Mouse (Mus musculus) liver, embryonic 15.5 days (tissue): ENCODE measurements around the gene Blvrb. TPM values are rescaled to one million over a fixed set of nuclear protein-coding genes. Genes with fewer than 3 reads are reported as not detected.

Source experiments
- ATAC-seq: fragments of 200-750 bp; cut with Nextera tagmentation; 2 replicates; pipeline ENCODE4 v1.8.0; 2017; ENCODE audit warnings: moderate number of reproducible peaks, mild to moderate bottlenecking, moderate library complexity; ENCODE audit not compliant: insufficient read depth
- H3K27ac ChIP-seq: fragments of 300-500 bp; sonication (generic); replicated peaks from 2 replicates; pipeline ENCODE4 v1.5.1; 2015; ENCODE audit warnings: mild to moderate bottlenecking, inconsistent platforms
- H3K27me3 ChIP-seq: fragments of 300-500 bp; sonication (generic); 2 replicates; pipeline ENCODE4 v1.6.1; 2015; ENCODE audit warnings: mild to moderate bottlenecking, inconsistent platforms
- H3K36me3 ChIP-seq: fragments of 300-500 bp; sonication (generic); replicated peaks from 2 replicates; pipeline ENCODE4 v1.6.1; 2015; ENCODE audit warnings: moderate library complexity, mild to moderate bottlenecking, inconsistent platforms
- H3K4me1 ChIP-seq: fragments of 300-500 bp; sonication (generic); replicated peaks from 2 replicates; pipeline ENCODE4 v1.6.1; 2015; ENCODE audit warnings: inconsistent platforms
- H3K4me2 ChIP-seq: fragments of 300-500 bp; sonication (generic); 2 replicates; pipeline ENCODE4 v1.6.1; 2015; ENCODE audit warnings: moderate library complexity, mild to moderate bottlenecking, inconsistent platforms
- H3K4me3 ChIP-seq: fragments of 300-500 bp; sonication (generic); replicated peaks from 2 replicates; pipeline ENCODE4 v1.5.1; 2015; ENCODE audit warnings: mild to moderate bottlenecking, inconsistent platforms
- H3K9ac ChIP-seq: fragments of 300-500 bp; sonication (generic); 2 replicates; pipeline ENCODE4 v1.6.1; 2015; ENCODE audit warnings: moderate library complexity, mild to moderate bottlenecking, inconsistent platforms
- H3K9me3 ChIP-seq: fragments of 300-500 bp; sonication (generic); replicated peaks from 2 replicates; pipeline ENCODE4 v1.6.1; 2016; ENCODE audit warnings: inconsistent platforms
- WGBS: fragments of 180-500 bp; shearing (Covaris S2); methylation state at CpG from one replicate; pipeline ENCODE4 v1.1.7; 2015; ENCODE audit warnings: mixed read lengths; ENCODE audit not compliant: insufficient replicate concordance; 5-methylcytosine and 5-hydroxymethylcytosine counted together
- polyA plus RNA-seq: library from polyadenylated mRNA; unstranded; fragments of >200 nt; fragmentation: Nextera tagmentation; extraction: Ambion mirVana; gene quantifications from 2 replicates; pipeline ENCODE4 v1.2.1, GENCODE M21; 2015

The Blvrb gene
- polyA plus RNA-seq, 1 experiment from 2014 or later, result 920 TPM

- no peak within 1 kb of the TSS for H3K4me2 ChIP-seq
- H3K9me3 ChIP-seq, result no peaks in the 10 kb centered on the region
- WGBS, result 62% methylated on average over 3 of the region's 3 CpGs
- H3K27me3 ChIP-seq, result no peaks in the 10 kb centered on the region
- no peak within 1 kb of the TSS for H3K4me3 ChIP-seq
- H3K9ac ChIP-seq, result no peak within 1 kb of the TSS
- no peak for ATAC-seq
- no peaks in the 10 kb centered on the region for H3K36me3 ChIP-seq
- H3K4me1 ChIP-seq, result peaks cover 19% of the 10 kb centered on the region
- no peak within 1 kb of the TSS for H3K27ac ChIP-seq
Observed at GRCm38 (mm10) chr7:27499036-27499435, 51.3 kb downstream of the Blvrb start, which contains the start of gene Prx. Gene Prx (plus strand): TSS chr7:27499324.

GRCm38 (mm10) chr7:27501620-27502019, 53.8 kb downstream of the Blvrb start:
- H3K27ac ChIP-seq, result no peak overlapping the region

GRCm38 (mm10) chr7:27506765-27507370, 59.1 kb downstream of the Blvrb start:
- peak overlapping the region; percentile 96 for H3K4me2 ChIP-seq
- no peaks in the 10 kb centered on the region for H3K27me3 ChIP-seq
- H3K36me3 ChIP-seq, result no peaks in the 10 kb centered on the region
- no peak for ATAC-seq
- WGBS, result 36% methylated on average over 9 of the region's 9 CpGs
- H3K9me3 ChIP-seq, result no peaks in the 10 kb centered on the region
- H3K9ac ChIP-seq, result peak overlapping the region; percentile 80
- H3K27ac ChIP-seq, result peak overlapping the region; percentile 100
- peaks cover 34% of the 10 kb centered on the region for H3K4me1 ChIP-seq
- H3K4me3 ChIP-seq, result peak overlapping the region; percentile 76

More at GRCm38 (mm10) chr7:27501620-27502019, 53.8 kb downstream of the Blvrb start:
- no peak overlapping the region for H3K9ac ChIP-seq
- WGBS, result 56% methylated on average over 4 of the region's 4 CpGs
- H3K9me3 ChIP-seq, result no peaks in the 10 kb centered on the region
- no peak overlapping the region for H3K4me3 ChIP-seq
- no peaks in the 10 kb centered on the region for H3K36me3 ChIP-seq
- ATAC-seq, result no peak
- H3K4me1 ChIP-seq, result peaks cover 20% of the 10 kb centered on the region
- H3K4me2 ChIP-seq, result no peak overlapping the region
- H3K27me3 ChIP-seq, result no peaks in the 10 kb centered on the region

GRCm38 (mm10) chr7:27507711-27508647, 60.2 kb downstream of the Blvrb start:
- Histone ChIP-seq H3K27me3 (no peaks in the 10 kb centered on the region), H3K9me3 (no peaks in the 10 kb centered on the region), H3K4me1 (peaks cover 34% of the 10 kb centered on the region), H3K4me3 (peak overlapping the region; percentile 76), H3K4me2 (peak overlapping the region; percentile 96), H3K27ac (peak overlapping the region; percentile 100), H3K9ac (peak overlapping the region; percentile 80), H3K36me3 (no peaks in the 10 kb centered on the region)
- ATAC-seq, result peak; percentile 96
- WGBS, result under 1% methylated on average over 54 of the region's 54 CpGs

GRCm38 (mm10) chr7:27508648-27509005, 60.8 kb downstream of the Blvrb start:
- Histone ChIP-seq H3K36me3 (no peaks in the 10 kb centered on the region), H3K4me1 (peaks cover 34% of the 10 kb centered on the region), H3K4me2 (peak overlapping the region; percentile 96), H3K9ac (peak overlapping the region; percentile 53), H3K27ac (peak overlapping the region; percentile 100), H3K9me3 (no peaks in the 10 kb centered on the region), H3K27me3 (no peaks in the 10 kb centered on the region), H3K4me3 (peak overlapping the region; percentile 76)
- 17% methylated on average over 6 of the region's 6 CpGs for WGBS
- ATAC-seq, result peak; percentile 83

GRCm38 (mm10) chr7:27510809-27511208, 63.0 kb downstream of the Blvrb start:
- ATAC-seq, result no peak
- H3K9me3 ChIP-seq, result no peaks in the 10 kb centered on the region
- no peak overlapping the region for H3K9ac ChIP-seq
- no peak overlapping the region for H3K4me3 ChIP-seq
- H3K36me3 ChIP-seq, result no peaks in the 10 kb centered on the region
- no peaks in the 10 kb centered on the region for H3K27me3 ChIP-seq
- no peak overlapping the region for H3K27ac ChIP-seq
- no peak overlapping the region for H3K4me2 ChIP-seq
- H3K4me1 ChIP-seq, result peaks cover 34% of the 10 kb centered on the region
- 75% methylated on average over 2 of the region's 2 CpGs for WGBS

- no peak overlapping the region for H3K27ac ChIP-seq
- H3K9me3 ChIP-seq, result 0 out of 2 replicates have a peak, but pooled peaks cover 3% of the 10 kb centered on the region
- 70% methylated on average over 9 of the region's 9 CpGs for WGBS
- no peak for ATAC-seq
- no peak overlapping the region for H3K9ac ChIP-seq
- no peaks in the 10 kb centered on the region for H3K36me3 ChIP-seq
- no peak overlapping the region for H3K4me2 ChIP-seq
- H3K27me3 ChIP-seq, result no peaks in the 10 kb centered on the region
- no peak overlapping the region for H3K4me3 ChIP-seq
- H3K4me1 ChIP-seq, result no peaks in the 10 kb centered on the region
Observed at GRCm38 (mm10) chr7:27514961-27515360, 67.2 kb downstream of the Blvrb start.

Other genes starting within 250 kb of the Blvrb start
- gene Itpkc, start 219.3 kb upstream of the Blvrb start, polyA plus RNA-seq, result 1.7 and 2.1 TPM in 2 replicates
- gene Coq8b, start 215.0 kb upstream of the Blvrb start, polyA plus RNA-seq, result 23.8 and 26.5 TPM in 2 replicates
- gene Numbl, start 189.5 kb upstream of the Blvrb start, polyA plus RNA-seq, result 2.0 and 2.6 TPM in 2 replicates
- gene Ltbp4, start 110.3 kb upstream of the Blvrb start, polyA plus RNA-seq, result 4.6 and 7.8 TPM in 2 replicates
- gene Shkbp1, start 92.0 kb upstream of the Blvrb start, polyA plus RNA-seq, result 16.4 and 18.6 TPM in 2 replicates
- gene Gm20479, start 90.6 kb upstream of the Blvrb start, polyA plus RNA-seq, result 0.28 TPM in 1 of 2 replicates, not detected in the other
- 0.06 and 0.09 TPM in 2 replicates for gene Sptbn4, start 292 bp upstream of the Blvrb start, polyA plus RNA-seq
- gene Sertad3, start 25.8 kb downstream of the Blvrb start, polyA plus RNA-seq, result 35.6 and 38.9 TPM in 2 replicates
- 28.2 and 29.6 TPM in 2 replicates for gene Sertad1, start 38.9 kb downstream of the Blvrb start, polyA plus RNA-seq
- 0.67 and 0.75 TPM in 2 replicates for gene Prx, start 51.3 kb downstream of the Blvrb start, polyA plus RNA-seq
- 0.10 and 0.16 TPM in 2 replicates for gene Hipk4, start 75.3 kb downstream of the Blvrb start, polyA plus RNA-seq
- 76.3 and 93.4 TPM in 2 replicates for gene Pld3, start 105.2 kb downstream of the Blvrb start, polyA plus RNA-seq
- gene 2310022A10Rik, start 105.3 kb downstream of the Blvrb start, polyA plus RNA-seq, result 15.7 and 17.3 TPM in 2 replicates
- 26.4 and 28.3 TPM in 2 replicates for gene Akt2, start 143.6 kb downstream of the Blvrb start, polyA plus RNA-seq
- 0.05 TPM in 1 of 2 replicates, not detected in the other for gene Ttc9b, start 205.9 kb downstream of the Blvrb start, polyA plus RNA-seq
- gene Map3k10, start 226.6 kb downstream of the Blvrb start, polyA plus RNA-seq, result 1.5 TPM in 2 replicates
- 0.38 and 0.91 TPM in 2 replicates for gene Zfp607b, start 241.4 kb downstream of the Blvrb start, polyA plus RNA-seq